Mouse (Mus musculus) adrenal gland, postnatal 10 days (tissue): ENCODE results near the gene Camk2d. TPM values are rescaled to one million over a fixed set of nuclear protein-coding genes. Genes with fewer than 3 reads are reported as not detected.
A peak's percentile ranks its signal among the peaks of the same experiment; 100 is the strongest.

Experiments used
- DNase-seq: peaks from one replicate; pipeline ENCODE4 v3.0.0; 2021; ENCODE audit warnings: mixed read lengths
- total RNA-seq, 2 experiments: library from RNA; stranded (reverse); gene quantifications; 2 replicates each; pipeline ENCODE4 v1.2.3; 2021

The Camk2d gene
- total RNA-seq, 2 experiments from 2014 or later = 65.2 to 73.8 TPM

GRCm38 (mm10) chr3:126822374-126822773 is 226.3 kb downstream of the Camk2d start:
- no peak for DNase-seq

GRCm38 (mm10) chr3:126824930-126825329 is 228.8 kb downstream of the Camk2d start:
- no peak for DNase-seq

- DNase-seq = no peak
Measured at GRCm38 (mm10) chr3:126826172-126826571, 230.1 kb downstream of the Camk2d start.

- no peak for DNase-seq
Measured at GRCm38 (mm10) chr3:126827900-126828299, 231.8 kb downstream of the Camk2d start.

DNA sequence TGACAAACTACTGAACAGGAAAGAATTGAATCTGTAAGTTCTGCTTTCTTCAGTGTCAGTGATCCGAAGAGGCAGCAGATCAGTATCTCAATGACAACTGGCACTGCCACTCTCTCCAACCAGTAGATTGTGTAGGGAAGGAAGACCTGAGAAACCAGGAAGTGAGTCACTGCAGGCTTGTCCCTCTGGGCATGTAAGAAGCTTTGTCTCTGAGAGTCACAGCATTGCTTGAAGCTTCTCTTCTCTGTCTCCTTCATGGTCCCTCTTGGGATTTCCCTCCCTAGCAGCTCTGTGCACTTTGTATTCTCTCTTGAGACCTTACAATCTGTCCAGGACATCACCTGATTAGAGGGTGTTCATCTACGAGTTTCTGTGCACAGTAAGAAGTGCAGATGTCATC is 233.7 kb downstream of the Camk2d start:
- no peak for DNase-seq

DNA sequence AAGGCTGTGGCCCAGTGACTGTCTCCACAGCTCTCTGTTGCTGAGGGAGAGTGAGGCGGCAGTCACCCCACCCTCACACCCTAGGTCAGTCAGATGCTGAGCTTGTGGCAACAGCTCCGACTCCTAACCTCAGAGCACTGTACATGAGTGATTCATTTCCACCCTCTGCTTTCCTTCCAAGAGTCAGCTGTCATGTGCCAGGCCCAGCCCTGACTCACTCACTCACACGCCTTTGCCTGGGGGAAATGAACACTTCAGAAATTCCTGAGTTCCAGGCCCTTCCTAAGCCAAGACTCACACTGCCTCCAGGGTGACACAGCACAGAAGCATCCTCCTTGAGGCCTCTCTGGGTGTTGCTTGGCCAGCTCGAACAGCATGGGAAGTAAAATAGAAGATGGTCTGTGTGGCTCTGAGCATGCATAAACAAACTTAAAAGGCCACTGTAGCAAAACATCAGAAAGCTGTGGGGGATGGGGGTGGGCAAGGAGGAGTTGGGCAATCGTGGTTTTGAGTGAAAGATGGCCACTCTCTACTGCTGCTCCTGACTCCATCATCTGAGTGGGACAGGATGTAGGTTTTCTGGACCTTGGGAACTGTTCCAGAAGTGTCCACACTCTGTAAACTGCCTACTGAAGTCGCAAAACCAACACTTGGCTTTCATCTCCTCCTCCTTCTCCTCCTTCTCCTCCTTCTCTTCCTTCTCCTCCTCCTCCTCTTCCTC is 235.5 kb downstream of the Camk2d start:
- DNase-seq = peak; percentile 44

DNA sequence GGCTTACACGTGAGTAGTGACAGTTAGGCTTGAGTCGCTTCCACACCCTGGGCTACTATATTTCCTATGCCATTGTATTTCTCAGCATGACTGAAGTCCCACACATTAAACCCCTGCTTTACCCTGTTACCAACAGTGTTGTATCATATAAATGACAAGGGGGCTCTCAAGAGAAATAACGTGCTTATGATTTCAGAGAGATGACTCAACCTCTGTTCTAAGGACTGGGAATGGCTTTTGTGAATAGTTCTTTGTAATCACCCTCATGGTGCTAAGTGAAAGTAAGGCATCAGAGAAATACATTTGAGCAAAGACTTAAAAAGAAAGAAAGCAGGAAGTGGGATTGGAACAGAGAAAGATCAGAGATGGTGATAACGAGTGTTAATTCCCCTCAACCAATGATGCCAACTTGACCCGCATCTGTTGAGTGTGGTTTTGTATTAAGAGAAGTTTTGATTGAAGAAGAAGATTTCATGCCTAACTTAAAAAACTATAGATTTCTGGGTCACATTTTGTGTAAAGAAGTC is 238.6 kb downstream of the Camk2d start:
- no peak for DNase-seq

- no peak for DNase-seq
Measured at GRCm38 (mm10) chr3:126842780-126843179, 246.7 kb downstream of the Camk2d start.

DNA sequence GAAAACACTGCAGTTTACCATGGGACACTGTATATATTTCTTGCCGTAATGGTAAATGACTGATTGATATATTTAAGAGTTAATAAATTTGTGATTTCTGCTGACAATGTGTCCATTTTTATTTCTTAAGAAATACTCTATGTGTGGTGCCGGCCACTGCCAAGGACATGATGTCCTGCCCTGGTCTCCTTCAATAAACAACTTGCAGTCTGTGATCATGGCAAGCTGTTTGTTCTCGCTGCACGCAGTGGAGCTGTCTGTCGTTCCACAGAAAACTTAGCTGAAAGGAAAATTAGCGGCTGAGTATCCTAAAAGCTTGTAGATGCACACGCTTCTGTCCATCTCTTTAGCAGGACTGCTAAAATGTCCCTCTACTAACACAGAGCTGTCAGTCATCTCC is 248.7 kb downstream of the Camk2d start:
- DNase-seq = no peak

- DNase-seq = no peak
Measured at GRCm38 (mm10) chr3:126848081-126848480, 252.0 kb downstream of the Camk2d start.

GRCm38 (mm10) chr3:126860442-126860841 is 264.3 kb downstream of the Camk2d start:
- DNase-seq = no peak

DNA sequence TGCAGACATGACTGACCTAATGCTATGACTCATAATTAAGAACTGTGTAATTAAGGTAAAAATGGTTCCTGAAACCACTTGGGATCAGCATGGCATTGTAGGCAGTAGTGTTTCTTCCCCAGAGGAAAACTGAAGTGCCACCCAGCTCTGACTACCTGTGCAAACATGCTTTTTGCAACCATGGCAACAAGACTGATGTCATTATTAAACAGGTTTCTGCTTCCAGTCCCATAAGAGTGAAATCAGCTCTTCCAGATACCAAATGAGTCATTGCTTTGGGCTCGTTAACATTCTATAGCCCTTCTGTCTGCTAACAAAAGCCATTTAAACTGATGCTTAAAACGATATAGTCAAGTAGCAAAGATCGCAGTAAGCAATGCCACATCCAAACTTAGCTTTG is 273.5 kb downstream of the Camk2d start:
- DNase-seq = no peak

GRCm38 (mm10) chr3:126870688-126871087 is 274.6 kb downstream of the Camk2d start:
- DNase-seq = no peak

- no peak for DNase-seq
Measured at GRCm38 (mm10) chr3:126878233-126878632, 282.1 kb downstream of the Camk2d start.

- no peak for DNase-seq
Measured at GRCm38 (mm10) chr3:126886090-126886489, 290.0 kb downstream of the Camk2d start.

DNA sequence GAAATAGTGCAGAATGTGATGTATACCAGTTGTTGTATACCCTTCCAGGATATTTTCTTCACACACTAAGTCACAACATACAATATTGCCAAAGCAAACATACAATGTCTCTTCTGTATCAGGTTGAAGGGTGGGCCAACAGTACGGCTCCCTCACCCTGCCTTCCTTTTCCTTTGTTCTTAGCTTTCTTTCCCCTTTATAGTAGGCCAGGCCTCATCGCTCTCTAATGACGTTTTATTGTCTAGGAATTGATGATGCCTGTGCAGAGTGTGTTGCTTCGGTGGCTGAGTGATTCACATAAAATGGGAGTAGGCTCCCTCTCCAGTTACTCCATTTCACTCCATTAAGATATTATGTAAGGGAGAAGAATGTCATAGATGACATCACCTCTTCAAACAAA is 290.5 kb downstream of the Camk2d start:
- no peak for DNase-seq

Other genes with a start within 250 kb of the Camk2d start
- gene Arsj, start 232.6 kb upstream of the Camk2d start, total RNA-seq = under 1 TPM; 0.51 to 0.64 TPM